8 mouse cellular contexts compared by ENCODE assay signal in the genomic region with DNA sequence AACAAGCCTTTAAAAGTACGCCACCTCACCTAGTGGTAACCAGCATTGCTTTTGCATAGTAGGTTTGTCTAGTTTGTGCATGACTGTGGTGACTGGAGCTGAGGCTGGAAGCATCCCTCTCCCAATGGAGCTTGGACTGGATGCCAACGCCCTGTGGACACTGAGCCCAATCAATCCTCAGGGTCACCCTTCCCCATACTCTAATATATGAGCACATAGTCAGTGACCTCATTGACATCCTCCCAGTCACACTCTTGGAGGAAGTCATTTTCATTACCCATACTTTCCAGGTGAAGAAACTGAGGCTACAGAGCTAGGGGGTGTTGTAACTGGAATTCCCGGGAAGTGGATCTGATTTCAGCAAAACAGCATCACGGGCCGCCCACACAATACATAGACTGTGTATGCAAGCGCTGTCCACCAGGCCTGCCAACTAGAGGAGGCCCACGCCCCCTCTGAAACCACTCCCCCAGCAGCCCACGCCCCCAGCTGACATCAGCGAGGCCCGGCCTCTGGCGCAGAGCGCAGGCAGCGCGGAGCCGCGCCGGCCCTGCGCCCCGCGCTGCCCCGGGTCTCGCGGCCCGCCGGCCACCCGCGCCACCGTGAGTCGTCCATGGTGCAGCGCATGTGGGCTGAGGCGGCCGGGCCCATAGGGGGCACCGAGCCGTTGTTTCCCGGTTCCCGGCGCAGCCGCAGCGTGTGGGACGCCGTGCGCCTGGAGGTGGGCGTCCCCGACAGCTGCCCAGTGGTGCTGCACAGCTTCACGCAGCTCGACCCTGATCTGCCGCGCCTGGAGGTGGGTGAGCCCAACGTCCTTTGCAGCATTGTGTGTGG. TPM values are rescaled to one million over a fixed set of nuclear protein-coding genes. Genes with fewer than 3 reads are reported as not detected.
DNase-seq lines count a peak whose midpoint lies in the region; ATAC-seq lines count a peak whose summit lies in the region.

No protein-coding gene starts in this region.

- peak overlapping the region; percentile 63 for H3K9ac ChIP-seq in hindbrain, embryonic 12.5 days

- H3K27me3 ChIP-seq in hindbrain, embryonic 12.5 days: no peaks in the 10 kb centered on the region

- ATAC-seq in hindbrain, embryonic 12.5 days (ENCODE audit: low FRiP score): peak; percentile 84

- peak overlapping the region; percentile 49 for H3K4me3 ChIP-seq in hindbrain, embryonic 12.5 days

- 3% methylated on average over 48 of the region's 49 CpGs for WGBS in hindbrain, embryonic 12.5 days

- H3K4me1 ChIP-seq in hindbrain, embryonic 12.5 days: peaks cover 98% of the 10 kb centered on the region

- no peaks in the 10 kb centered on the region for H3K36me3 ChIP-seq in hindbrain, embryonic 12.5 days

- peak overlapping the region; percentile 58 for H3K4me2 ChIP-seq in hindbrain, embryonic 12.5 days (replicated peaks)

- DNase-seq in NIH3T3 (ENCODE audit: low read depth): peak; percentile 96
- peak; percentile 93 for DNase-seq in cerebellum, adult 9-11 months
- DNase-seq in frontal cortex, postnatal 10 days (ENCODE audit: low spot score in 2 of 2): peak; percentile 81 to 85
- DNase-seq in layer of hippocampus, postnatal 25 days (ENCODE audit: extremely low spot score in 1 of 2, low spot score in 1 of 2): peak; percentile 65 to 67
- peak; percentile 92 for DNase-seq in lung, postnatal 25 days (ENCODE audit: low spot score)
- peak; percentile 78 for DNase-seq in retina, postnatal 7 days (ENCODE audit: low read depth, low spot score)
- DNase-seq in urinary bladder, adult 2 months (ENCODE audit: low spot score): peak; percentile 68

- H3K27ac ChIP-seq in hindbrain, embryonic 12.5 days: peak overlapping the region; percentile 91

- H3K9me3 ChIP-seq in hindbrain, embryonic 12.5 days (replicated peaks): no peaks in the 10 kb centered on the region

RNA-seq across cellular contexts. Expression of a gene that starts 20.2 kb away (rescaled TPM):
- polyA plus RNA-seq in hindbrain, embryonic 12.5 days (2016; fragmentation: Nextera tagmentation; extraction: Ambion mirVana): 96.7 and 108 TPM in 2 replicates
- total RNA-seq in layer of hippocampus, postnatal 25 days (2021): 100 to 1,000 TPM; 115 to 132 TPM
- polyA plus RNA-seq in urinary bladder, adult 2 months (2012; rRNA removed): 50.7 and 65.6 TPM in 2 replicates

RNA-seq across cellular contexts. Expression of a gene that starts 27.3 kb away (rescaled TPM):
- 1.8 and 2.8 TPM in 2 replicates for polyA plus RNA-seq in hindbrain, embryonic 12.5 days (2016; fragmentation: Nextera tagmentation; extraction: Ambion mirVana)
- 1 to 10 TPM in 1 of 2 experiments, not detected in 1; 2.0 TPM for total RNA-seq in layer of hippocampus, postnatal 25 days (2021)
- polyA plus RNA-seq in urinary bladder, adult 2 months (2012; rRNA removed): 0.55 and 1.6 TPM in 2 replicates

RNA-seq across cellular contexts. Expression of a gene that starts 30.0 kb away (rescaled TPM):
- not detected in 2 replicates for polyA plus RNA-seq in hindbrain, embryonic 12.5 days (2016; fragmentation: Nextera tagmentation; extraction: Ambion mirVana)
- not detected for total RNA-seq in layer of hippocampus, postnatal 25 days (2021)
- polyA plus RNA-seq in urinary bladder, adult 2 months (2012; rRNA removed): 0.07 and 0.44 TPM in 2 replicates

RNA-seq across cellular contexts. Expression of a gene that starts 36.5 kb away (rescaled TPM):
- 0.67 and 0.72 TPM in 2 replicates for polyA plus RNA-seq in hindbrain, embryonic 12.5 days (2016; fragmentation: Nextera tagmentation; extraction: Ambion mirVana)
- total RNA-seq in layer of hippocampus, postnatal 25 days (2021): 1 to 10 TPM; 1.5 to 2.1 TPM
- 3.2 and 4.0 TPM in 2 replicates for polyA plus RNA-seq in urinary bladder, adult 2 months (2012; rRNA removed)

RNA-seq across cellular contexts. Expression of a gene that starts 50.4 kb away (rescaled TPM):
- 50.0 and 50.5 TPM in 2 replicates for polyA plus RNA-seq in hindbrain, embryonic 12.5 days (2016; fragmentation: Nextera tagmentation; extraction: Ambion mirVana)
- total RNA-seq in layer of hippocampus, postnatal 25 days (2021): 10 to 100 TPM; 18.9 to 19.5 TPM
- 21.3 and 21.7 TPM in 2 replicates for polyA plus RNA-seq in urinary bladder, adult 2 months (2012; rRNA removed)

Comparison
In these comparisons a context has a peak if more than half of its experiments do, and no peak if none do; other contexts are left out.
1. Peak in every context shown above with its lines: DNase-seq, ATAC-seq, H3K4me3 ChIP-seq and H3K27ac ChIP-seq.